Mouse (Mus musculus) erythroblast, adult 5-6 weeks (primary cell): ENCODE results near the gene Pax7. TPM values are rescaled to one million over a fixed set of nuclear protein-coding genes. Genes with fewer than 3 reads are reported as not detected.

Experiments used
- ATAC-seq: replicated peaks from 2 replicates; pipeline ENCODE4 v1.8.0; 2016; ENCODE audit warnings: moderate number of reproducible peaks, mild to moderate bottlenecking, moderate TSS enrichment, inconsistent platforms; ENCODE audit not compliant: poor library complexity, low FRiP score, severe bottlenecking
- total RNA-seq, 2 experiments: library from RNA; stranded (forward) in 1 of 2; stranded (reverse) in 1 of 2; fragments of 150-400 nt in 1 of 2; fragments of 200-764, 138-1000 nt in 1 of 2; gene quantifications; 2 replicates each; pipeline versions ENCODE4 v1.2.3 to v1.2.4; 2015 to 2017; ENCODE audit warnings: low replicate concordance in 2 of 2

The Pax7 gene
- total RNA-seq, 2 experiments from 2014 or later: not detected

GRCm38 (mm10) chr4:139819411-139820030 lies 13.8 kb downstream of the Pax7 start:
- ATAC-seq: no peak

GRCm38 (mm10) chr4:139818163-139818562 lies 15.2 kb downstream of the Pax7 start:
- ATAC-seq: no peak

- no peak for ATAC-seq
Measured at GRCm38 (mm10) chr4:139813371-139813960, 19.9 kb downstream of the Pax7 start.

- ATAC-seq: no peak
Measured at GRCm38 (mm10) chr4:139811901-139812300, 21.4 kb downstream of the Pax7 start.

GRCm38 (mm10) chr4:139811475-139811874 lies 21.9 kb downstream of the Pax7 start:
- ATAC-seq: no peak

- ATAC-seq: no peak
Measured at GRCm38 (mm10) chr4:139810762-139811438, 22.4 kb downstream of the Pax7 start.

- no peak for ATAC-seq
Measured at GRCm38 (mm10) chr4:139809381-139809820, 23.9 kb downstream of the Pax7 start.

GRCm38 (mm10) chr4:139807820-139808219 lies 25.5 kb downstream of the Pax7 start:
- ATAC-seq: no peak

GRCm38 (mm10) chr4:139807191-139807808 lies 26.0 kb downstream of the Pax7 start:
- no peak for ATAC-seq

GRCm38 (mm10) chr4:139804896-139805295 lies 28.4 kb downstream of the Pax7 start:
- ATAC-seq: no peak

- no peak for ATAC-seq
Measured at GRCm38 (mm10) chr4:139803981-139804380, 29.3 kb downstream of the Pax7 start.

- no peak for ATAC-seq
Measured at GRCm38 (mm10) chr4:139799436-139800100, 33.8 kb downstream of the Pax7 start.

GRCm38 (mm10) chr4:139797344-139797743 lies 36.0 kb downstream of the Pax7 start:
- no peak for ATAC-seq

- no peak for ATAC-seq
Measured at GRCm38 (mm10) chr4:139796115-139796514, 37.2 kb downstream of the Pax7 start.

GRCm38 (mm10) chr4:139791168-139791567 lies 42.2 kb downstream of the Pax7 start:
- no peak for ATAC-seq

GRCm38 (mm10) chr4:139789772-139790171 lies 43.6 kb downstream of the Pax7 start:
- no peak for ATAC-seq

GRCm38 (mm10) chr4:139782926-139783467 lies 50.3 kb downstream of the Pax7 start:
- no peak for ATAC-seq

GRCm38 (mm10) chr4:139771125-139771631 lies 62.1 kb downstream of the Pax7 start:
- ATAC-seq: no peak

- ATAC-seq: no peak
Measured at GRCm38 (mm10) chr4:139767823-139768222, 65.5 kb downstream of the Pax7 start.
